Mouse (Mus musculus) limb, embryonic 15.5 days (tissue): ENCODE measurements around the gene Gm10031. TPM values are rescaled to one million over a fixed set of nuclear protein-coding genes. Genes with fewer than 3 reads are reported as not detected.
"Not testable (repeated sequence)": the region's sequence is repeated elsewhere in the genome, so short reads cannot be mapped to it uniquely, and the experiment has no call there.

ENCODE experiments used
- ATAC-seq: fragments of 200-750 bp; cut with Nextera tagmentation; 2 replicates; pipeline ENCODE4 v1.8.0; 2017; ENCODE audit warnings: low read depth, moderate TSS enrichment; ENCODE audit not compliant: insufficient number of reproducible peaks, low FRiP score, low TSS enrichment
- H3K27ac ChIP-seq: fragments of 300-500 bp; sonication (generic); 2 replicates; pipeline ENCODE4 v1.5.1; 2015; ENCODE audit warnings: moderate library complexity, mild to moderate bottlenecking, inconsistent platforms
- H3K27me3 ChIP-seq: fragments of 300-500 bp; sonication (generic); 2 replicates; pipeline ENCODE4 v1.6.1; 2015; ENCODE audit warnings: inconsistent platforms
- H3K36me3 ChIP-seq: fragments of 300-500 bp; sonication (generic); 2 replicates; pipeline ENCODE4 v1.6.1; 2015; ENCODE audit warnings: inconsistent platforms
- H3K4me1 ChIP-seq: fragments of 300-500 bp; sonication (generic); 2 replicates; pipeline ENCODE4 v1.6.1; 2015; ENCODE audit warnings: inconsistent platforms
- H3K4me2 ChIP-seq: fragments of 300-500 bp; sonication (generic); 2 replicates; pipeline ENCODE4 v1.6.1; 2015; ENCODE audit warnings: mild to moderate bottlenecking, inconsistent platforms
- H3K4me3 ChIP-seq: fragments of 300-500 bp; sonication (generic); 2 replicates; pipeline ENCODE4 v1.5.1; 2015; ENCODE audit warnings: mild to moderate bottlenecking, inconsistent platforms
- H3K9ac ChIP-seq: fragments of 300-500 bp; sonication (generic); 2 replicates; pipeline ENCODE4 v1.6.1; 2015; ENCODE audit warnings: inconsistent platforms
- H3K9me3 ChIP-seq: fragments of 300-500 bp; sonication (generic); 2 replicates; pipeline ENCODE4 v1.6.1; 2016; ENCODE audit warnings: inconsistent platforms
- WGBS: fragments of 180-500 bp; shearing (Covaris S2); methylation state at CpG from one replicate; pipeline ENCODE4 v1.1.7; 2015; 5-methylcytosine and 5-hydroxymethylcytosine counted together
- polyA plus RNA-seq: library from polyadenylated mRNA; unstranded; fragments of >200 nt; fragmentation: Nextera tagmentation; extraction: Ambion mirVana; gene quantifications from 2 replicates; pipeline ENCODE4 v1.2.1, GENCODE M21; 2015

The Gm10031 gene
- polyA plus RNA-seq: 0.12 and 0.44 TPM in 2 replicates

- not testable (repeated sequence) for H3K36me3 ChIP-seq, H3K9me3 ChIP-seq, H3K9ac ChIP-seq, ATAC-seq, H3K4me3 ChIP-seq, H3K4me1 ChIP-seq, H3K27ac ChIP-seq, H3K4me2 ChIP-seq, H3K27me3 ChIP-seq
- WGBS: 89% methylated on average over 22 of the region's 22 CpGs
These were observed at the start of gene Gm10031 for GRCm38 (mm10) chr1:156523842-156524241. Gene Gm10031 (plus strand): TSS chr1:156524012.

- ATAC-seq: no peak
- Histone ChIP-seq H3K9ac (no peak overlapping the region), H3K36me3 (no peaks in the 10 kb centered on the region), H3K9me3 (no peaks in the 10 kb centered on the region), H3K27ac (no peak overlapping the region), H3K4me2 (no peak overlapping the region), H3K27me3 (no peaks in the 10 kb centered on the region), H3K4me1 (peaks cover 9% of the 10 kb centered on the region), H3K4me3 (no peak overlapping the region)
- 65% methylated on average over 3 of the region's 3 CpGs for WGBS
These were observed 49.0 kb upstream of the Gm10031 start for GRCm38 (mm10) chr1:156474854-156475253.

GRCm38 (mm10) chr1:156476016-156476415, 47.8 kb upstream of the Gm10031 start:
- Histone ChIP-seq H3K36me3 (no peaks in the 10 kb centered on the region), H3K4me3 (no peak overlapping the region), H3K4me1 (peaks cover 9% of the 10 kb centered on the region), H3K27me3 (no peaks in the 10 kb centered on the region), H3K4me2 (no peak overlapping the region), H3K27ac (no peak overlapping the region), H3K9ac (no peak overlapping the region), H3K9me3 (no peaks in the 10 kb centered on the region)
- no peak for ATAC-seq
- 52% methylated on average over 2 of the region's 2 CpGs for WGBS

GRCm38 (mm10) chr1:156476535-156476934, 47.3 kb upstream of the Gm10031 start:
- H3K4me1 ChIP-seq: peaks cover 9% of the 10 kb centered on the region
- no peak for ATAC-seq
- no peak overlapping the region for H3K4me3 ChIP-seq
- H3K9me3 ChIP-seq: no peaks in the 10 kb centered on the region
- H3K27ac ChIP-seq: no peak overlapping the region
- H3K27me3 ChIP-seq: no peaks in the 10 kb centered on the region
- no peak overlapping the region for H3K4me2 ChIP-seq
- no peaks in the 10 kb centered on the region for H3K36me3 ChIP-seq
- WGBS: 49% methylated on average over 7 of the region's 7 CpGs
- H3K9ac ChIP-seq: no peak overlapping the region

DNA sequence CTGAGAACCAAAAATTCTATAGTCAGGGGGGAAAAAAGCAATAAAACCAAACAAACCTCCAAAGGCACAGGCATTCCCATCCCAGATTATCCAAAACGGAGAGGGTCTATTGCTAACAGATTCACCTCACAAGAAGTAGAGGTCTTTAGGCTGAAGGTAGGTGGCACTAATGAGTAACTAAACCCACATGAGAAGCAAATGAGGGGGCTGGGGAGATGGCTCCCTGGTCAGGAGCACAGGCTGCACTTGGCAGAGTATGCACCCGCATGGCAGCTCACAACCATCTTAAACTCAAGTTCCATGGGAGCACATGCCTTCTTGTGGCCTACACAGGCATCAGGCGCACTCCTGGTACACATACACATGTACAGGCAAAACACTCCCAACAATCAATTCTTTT, 42.0 kb upstream of the Gm10031 start:
- H3K4me3 ChIP-seq: no peak overlapping the region
- H3K4me2 ChIP-seq: no peak overlapping the region
- no peaks in the 10 kb centered on the region for H3K4me1 ChIP-seq
- no peaks in the 10 kb centered on the region for H3K9me3 ChIP-seq
- no peaks in the 10 kb centered on the region for H3K27me3 ChIP-seq
- ATAC-seq: no peak
- H3K27ac ChIP-seq: no peak overlapping the region
- WGBS: 80% methylated on average over 3 of the region's 3 CpGs
- H3K36me3 ChIP-seq: no peaks in the 10 kb centered on the region
- H3K9ac ChIP-seq: no peak overlapping the region

DNA sequence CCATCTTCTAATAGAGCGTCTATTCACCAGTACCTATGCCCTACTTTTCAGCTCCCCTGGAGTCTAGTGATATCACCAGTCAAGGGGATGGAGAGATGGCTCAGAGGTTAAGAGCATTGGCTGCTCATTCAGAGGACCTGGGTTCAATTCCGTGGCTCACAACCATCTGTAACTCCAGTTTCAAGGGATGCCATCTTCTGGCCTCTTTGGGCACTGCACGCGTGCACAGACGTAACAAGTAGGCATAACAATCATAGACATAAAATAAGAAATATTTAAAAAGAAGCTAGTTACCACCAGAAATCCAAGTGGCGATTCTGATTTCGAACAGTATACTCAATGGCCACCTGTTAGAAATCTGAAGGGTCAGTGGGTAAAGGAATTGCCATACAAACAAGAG, 36.3 kb upstream of the Gm10031 start:
- no peak for ATAC-seq
- H3K9ac ChIP-seq: no peak overlapping the region
- 95% methylated on average over 7 of the region's 7 CpGs for WGBS
- no peak overlapping the region for H3K4me3 ChIP-seq
- no peaks in the 10 kb centered on the region for H3K27me3 ChIP-seq
- H3K4me1 ChIP-seq: no peaks in the 10 kb centered on the region
- H3K4me2 ChIP-seq: no peak overlapping the region
- no peaks in the 10 kb centered on the region for H3K9me3 ChIP-seq
- no peak overlapping the region for H3K27ac ChIP-seq
- H3K36me3 ChIP-seq: no peaks in the 10 kb centered on the region

GRCm38 (mm10) chr1:156488031-156488430, 35.8 kb upstream of the Gm10031 start:
- Histone ChIP-seq H3K4me3 (no peak overlapping the region), H3K27me3 (no peaks in the 10 kb centered on the region), H3K4me1 (no peaks in the 10 kb centered on the region), H3K9ac (no peak overlapping the region), H3K36me3 (no peaks in the 10 kb centered on the region), H3K9me3 (no peaks in the 10 kb centered on the region), H3K27ac (no peak overlapping the region), H3K4me2 (no peak overlapping the region)
- WGBS: 77% methylated on average over 5 of the region's 5 CpGs
- ATAC-seq: no peak

DNA sequence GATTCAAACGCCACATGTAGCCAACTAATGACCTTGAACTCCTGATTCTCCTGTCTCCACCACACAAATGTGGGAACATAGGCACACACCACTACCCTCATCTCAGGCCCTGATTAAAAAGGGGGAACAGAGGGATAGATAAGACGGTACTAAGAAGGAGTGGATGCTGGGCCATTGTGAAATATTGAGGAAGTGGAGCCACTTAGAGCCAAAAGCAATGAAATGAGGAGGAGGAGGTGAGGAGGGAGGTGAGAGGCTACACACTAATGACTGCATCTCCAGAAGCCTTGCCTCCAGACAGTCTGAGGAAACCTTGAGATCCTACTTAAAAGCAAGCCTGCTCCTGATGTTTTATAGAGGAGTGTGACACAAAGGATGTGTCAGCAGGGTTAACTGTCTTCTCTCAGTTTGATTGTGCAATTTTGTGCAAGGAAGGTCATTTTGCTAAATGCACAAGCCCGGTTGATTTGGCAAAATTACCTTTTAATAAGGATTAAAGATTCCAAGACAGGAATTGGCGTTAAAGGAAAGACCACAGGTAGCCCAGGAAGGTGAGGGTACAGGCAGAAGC, 32.5 kb upstream of the Gm10031 start:
- Histone ChIP-seq H3K4me2 (no peak overlapping the region), H3K4me1 (no peaks in the 10 kb centered on the region), H3K27me3 (no peaks in the 10 kb centered on the region), H3K36me3 (no peaks in the 10 kb centered on the region), H3K9ac (no peak overlapping the region), H3K27ac (no peak overlapping the region), H3K9me3 (no peaks in the 10 kb centered on the region), H3K4me3 (no peak overlapping the region)
- no peak for ATAC-seq
- WGBS: 73% methylated on average over 4 of the region's 4 CpGs

DNA sequence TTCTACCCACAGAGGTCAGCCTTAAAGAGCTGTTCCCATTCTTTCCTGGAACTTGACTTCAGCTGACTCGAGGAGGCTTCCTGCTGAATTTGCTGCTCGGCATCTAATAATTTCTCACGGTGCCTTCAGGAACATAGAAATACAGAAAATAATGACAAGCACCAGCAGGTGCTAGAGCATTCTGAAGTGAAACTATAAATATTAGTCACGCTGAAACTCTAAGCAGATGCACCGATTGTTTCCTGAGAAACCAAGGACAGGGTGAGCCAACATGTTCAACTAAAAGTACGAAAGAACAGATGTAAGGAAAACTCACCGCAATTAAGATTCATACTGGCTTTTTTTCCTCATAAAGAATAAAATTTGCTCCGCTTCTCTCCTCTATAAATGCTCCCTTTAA, 28.8 kb upstream of the Gm10031 start:
- 65% methylated on average over 8 of the region's 8 CpGs for WGBS

DNA sequence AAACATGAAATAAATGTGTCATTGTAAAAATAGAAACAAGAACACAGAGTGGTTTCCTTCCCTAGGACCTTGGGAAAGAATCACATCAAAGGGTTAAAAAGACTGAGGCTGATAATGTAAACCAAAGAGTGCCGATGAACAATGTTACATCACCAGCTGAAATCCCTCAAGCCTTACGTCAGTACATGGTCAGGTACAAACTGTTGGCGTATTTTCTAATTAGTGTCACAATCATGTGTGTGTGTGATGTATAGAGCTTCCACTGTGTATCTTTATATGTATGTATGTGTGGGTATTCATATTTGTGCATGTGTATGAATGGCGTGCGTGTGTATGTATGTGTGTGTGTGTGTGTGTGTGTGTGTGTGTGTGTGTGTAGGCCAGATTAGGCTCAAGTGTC, 26.9 kb upstream of the Gm10031 start:
- no peaks in the 10 kb centered on the region for H3K9me3 ChIP-seq
- no peak overlapping the region for H3K9ac ChIP-seq
- ATAC-seq: no peak
- no peaks in the 10 kb centered on the region for H3K4me1 ChIP-seq
- H3K27me3 ChIP-seq: no peaks in the 10 kb centered on the region
- H3K4me2 ChIP-seq: no peak overlapping the region
- no peaks in the 10 kb centered on the region for H3K36me3 ChIP-seq
- H3K4me3 ChIP-seq: no peak overlapping the region
- 81% methylated on average over 5 of the region's 5 CpGs for WGBS
- no peak overlapping the region for H3K27ac ChIP-seq

More for the DNA sequence above, 28.8 kb upstream of the Gm10031 start:
- H3K9me3 ChIP-seq: no peaks in the 10 kb centered on the region
- no peak overlapping the region for H3K4me3 ChIP-seq
- no peaks in the 10 kb centered on the region for H3K27me3 ChIP-seq
- H3K4me2 ChIP-seq: no peak overlapping the region
- H3K36me3 ChIP-seq: no peaks in the 10 kb centered on the region
- no peak overlapping the region for H3K27ac ChIP-seq
- ATAC-seq: no peak
- no peak overlapping the region for H3K9ac ChIP-seq
- H3K4me1 ChIP-seq: no peaks in the 10 kb centered on the region

DNA sequence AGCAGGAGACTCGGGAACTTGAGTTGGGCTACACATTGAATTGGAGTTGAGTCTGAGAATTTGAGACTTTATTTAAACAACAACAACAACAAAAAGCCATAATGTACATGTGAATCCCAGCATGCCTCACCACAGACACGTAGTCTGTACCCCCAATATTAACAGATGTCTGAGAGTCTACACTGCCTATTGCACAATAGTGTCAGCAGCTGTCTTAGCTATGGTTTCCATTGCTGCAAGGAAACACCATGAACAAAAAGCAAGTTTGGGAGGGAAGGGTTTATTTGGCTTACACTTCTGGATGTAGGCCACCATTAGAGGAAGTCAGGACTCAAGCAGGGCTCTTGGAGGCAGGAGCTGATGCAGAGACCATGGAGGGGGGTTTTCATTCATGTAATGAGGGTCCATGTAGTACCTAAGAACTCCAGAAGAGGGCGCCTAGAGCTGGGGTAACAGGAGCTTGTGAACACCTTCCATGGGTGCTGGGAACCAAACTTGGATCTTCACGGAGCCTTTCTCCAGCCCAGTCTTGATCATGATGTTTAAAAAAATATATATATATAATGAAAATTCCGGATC, 18.8 kb upstream of the Gm10031 start:
- ATAC-seq: no peak
- H3K4me1 ChIP-seq: no peaks in the 10 kb centered on the region
- WGBS: 79% methylated on average over 5 of the region's 5 CpGs

GRCm38 (mm10) chr1:156505901-156506300, 17.9 kb upstream of the Gm10031 start:
- no peak overlapping the region for H3K4me2 ChIP-seq
- ATAC-seq: no peak
- WGBS: 75% methylated on average over 2 of the region's 2 CpGs

More for the DNA sequence above, 18.8 kb upstream of the Gm10031 start:
- no peak overlapping the region for H3K4me2 ChIP-seq
- H3K27me3 ChIP-seq: no peaks in the 10 kb centered on the region
- H3K9ac ChIP-seq: no peak overlapping the region
- no peak overlapping the region for H3K4me3 ChIP-seq
- H3K27ac ChIP-seq: no peak overlapping the region
- no peaks in the 10 kb centered on the region for H3K36me3 ChIP-seq
- no peaks in the 10 kb centered on the region for H3K9me3 ChIP-seq

DNA sequence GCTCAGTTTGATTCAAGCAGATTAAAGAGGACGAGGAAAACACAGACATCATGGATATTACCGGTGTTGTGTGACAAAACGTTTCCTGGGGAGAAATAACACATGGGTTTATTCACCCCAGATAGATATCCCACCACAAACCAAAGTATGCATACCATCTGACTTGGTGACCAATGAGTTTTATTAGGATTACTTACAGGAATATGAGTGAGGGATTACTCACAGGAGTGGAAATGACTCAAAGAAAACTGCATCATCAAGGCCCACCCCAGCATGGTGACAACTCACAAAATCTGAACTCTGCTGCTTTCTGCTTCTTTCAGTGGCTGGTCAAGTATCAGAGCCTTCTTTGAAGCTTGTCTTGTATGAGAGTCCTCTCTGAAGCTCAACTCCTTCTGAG, 16.1 kb upstream of the Gm10031 start:
- ATAC-seq: no peak
- Histone ChIP-seq H3K4me1 (no peaks in the 10 kb centered on the region), H3K36me3 (no peaks in the 10 kb centered on the region), H3K27ac (no peak overlapping the region), H3K4me3 (no peak overlapping the region), H3K9ac (no peak overlapping the region), H3K4me2 (no peak overlapping the region), H3K27me3 (no peaks in the 10 kb centered on the region), H3K9me3 (no peaks in the 10 kb centered on the region)
- 71% methylated on average over 3 of the region's 3 CpGs for WGBS

More at GRCm38 (mm10) chr1:156505901-156506300, 17.9 kb upstream of the Gm10031 start:
- no peak overlapping the region for H3K9ac ChIP-seq
- H3K36me3 ChIP-seq: no peaks in the 10 kb centered on the region
- no peaks in the 10 kb centered on the region for H3K9me3 ChIP-seq
- no peaks in the 10 kb centered on the region for H3K27me3 ChIP-seq
- no peaks in the 10 kb centered on the region for H3K4me1 ChIP-seq
- H3K4me3 ChIP-seq: no peak overlapping the region
- H3K27ac ChIP-seq: no peak overlapping the region
